Mouse (Mus musculus) Patski (cell line): Measurements from ENCODE around the gene Amhr2. TPM values are rescaled to one million over a fixed set of nuclear protein-coding genes. Genes with fewer than 3 reads are reported as not detected.

Experiments used
- ATAC-seq: fragments of 100-300 bp; one replicate; pipeline ENCODE4 v1.8.0; 2021
- CTCF ChIA-PET: fragments of 350-600 bp; sonication (Branson Sonifier 250); formaldehyde crosslinking; loops from one replicate; lab custom pipeline; 2022; ENCODE audit warnings: inconsistent platforms; lab: Charles Lee
- POLR2A ChIA-PET: fragments of 350-600 bp; sonication (Branson Sonifier 250); formaldehyde crosslinking; loops from one replicate; lab custom pipeline; 2022; ENCODE audit warnings: antibody characterized with exemption, inconsistent platforms; lab: Charles Lee
- DNase-seq: peaks from one replicate; pipeline ENCODE4 v3.0.0-alpha.2; 2011; ENCODE audit warnings: low read depth, low spot score
- H3K27me3 ChIP-seq: fragments of 371-371 bp; one replicate; pipeline ENCODE4 v1.5.1; 2021
- CTCF ChIP-seq: fragments of 100-300 bp; IDR thresholded peaks from one replicate; pipeline ENCODE4 v1.5.1; 2021
- in situ Hi-C: fragments of 300-500 bp; cut with MboI; formaldehyde crosslinking; loops from 3 replicates; pipeline ENCODE4 v1.11.1; 2018; ENCODE audit warnings: low pct_unique_long_range_greater_than_20kb, mixed read lengths
- polyA plus RNA-seq: library from polyadenylated mRNA; unstranded; gene quantifications from one replicate; pipeline ENCODE4 v1.2.3, GENCODE M21; 2021

The Amhr2 gene
- not detected for polyA plus RNA-seq

DNA sequence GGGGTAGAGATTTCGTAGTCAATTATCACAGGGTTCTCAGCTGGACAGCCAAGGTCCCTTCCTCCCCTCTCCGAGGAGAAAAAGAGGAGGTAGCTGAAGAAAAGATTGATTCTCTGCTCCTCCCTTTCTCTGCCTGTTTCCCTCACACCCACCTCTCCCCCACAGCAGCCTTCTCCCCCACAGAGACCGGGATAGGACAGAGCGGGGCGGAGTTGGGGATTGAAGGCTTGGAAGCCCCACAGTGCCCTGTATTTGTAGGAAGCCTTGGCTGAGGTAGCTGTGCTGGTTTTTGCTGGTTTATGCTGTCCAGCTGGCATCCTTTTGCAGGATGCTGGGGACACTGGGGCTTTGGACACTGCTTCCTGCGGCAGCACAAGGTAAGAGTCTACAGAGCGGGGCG lies at the start of gene Amhr2:
Gene Amhr2 (plus strand): TSS at position 222 of the 400 bp plus-strand sequence.
- ChIA-PET CTCF (interaction anchor here (0.9 to 2.0 kb wide), 2 partner anchors 63 to 68 kb away, joined by 4 to 12 read pairs; no protein-coding TSS in a partner anchor), POLR2A (no interaction called here)
- no peaks in the 10 kb centered on the region for H3K27me3 ChIP-seq
- in situ Hi-C loops = no loop called here
- no peak for TF ChIP-seq CTCF
- no peak for DNase-seq
- ATAC-seq = no peak

- POLR2A ChIA-PET = interaction anchor here (1.2 kb wide), 1 partner anchor 8 kb away, joined by 3 read pairs; no protein-coding TSS in a partner anchor
- no peak for DNase-seq
- no peak for ATAC-seq
These were observed 46.5 kb upstream of the Amhr2 start for GRCm38 (mm10) chr15:102398629-102399028.

GRCm38 (mm10) chr15:102399229-102400221 lies 45.6 kb upstream of the Amhr2 start:
- ChIA-PET POLR2A (interaction anchor here (0.7 to 1.2 kb wide), 4 partner anchors 9 to 104 kb away, joined by 3 to 6 read pairs (median 3); no protein-coding TSS in a partner anchor), CTCF (interaction anchor here (1.0 to 3.8 kb wide), 5 partner anchors 17 to 40 kb away, joined by 3 to 14 read pairs (median 4); no protein-coding TSS in a partner anchor)
- ATAC-seq (peak; percentile 82), DNase-seq (no peak)
- in situ Hi-C loops = no loop called here
- no peak for TF ChIP-seq CTCF
- H3K27me3 ChIP-seq = no peaks in the 10 kb centered on the region

More at GRCm38 (mm10) chr15:102398629-102399028, 46.5 kb upstream of the Amhr2 start:
- TF ChIP-seq CTCF = no peak
- CTCF ChIA-PET = interaction anchor here (1.0 to 3.8 kb wide), 2 partner anchors 17 to 22 kb away, joined by 4 to 14 read pairs; no protein-coding TSS in a partner anchor
- in situ Hi-C loops = no loop called here
- no peaks in the 10 kb centered on the region for H3K27me3 ChIP-seq

DNA sequence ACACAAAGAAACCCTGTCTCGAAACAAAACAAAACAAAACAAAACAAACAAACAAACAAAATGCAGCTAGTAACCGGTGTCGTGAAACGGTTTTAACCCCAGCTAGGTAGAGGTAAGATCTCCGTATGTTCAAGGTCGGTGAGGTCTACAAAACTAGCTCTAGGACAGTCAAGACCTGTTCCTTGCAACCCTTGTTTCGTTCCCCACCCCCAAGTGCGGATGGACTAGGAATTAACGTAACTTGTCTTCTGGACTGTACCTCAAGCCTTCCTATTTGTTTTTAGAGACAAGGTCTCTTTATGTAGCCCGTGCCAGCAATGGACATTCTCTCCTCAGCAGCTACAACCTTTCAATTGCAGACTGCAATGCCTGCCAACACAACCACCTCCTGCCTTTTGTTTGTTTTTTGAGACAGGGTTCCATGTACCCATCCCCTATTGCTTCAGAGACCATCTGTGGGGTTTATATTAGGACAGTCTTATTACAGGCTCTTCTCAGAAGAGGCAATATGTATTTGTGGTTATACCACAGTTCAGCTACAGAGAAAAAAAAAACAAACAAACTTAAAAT lies 44.6 kb upstream of the Amhr2 start:
- ChIA-PET CTCF (interaction anchor here (1.1 to 3.8 kb wide), 5 partner anchors 17 to 41 kb away, joined by 3 to 14 read pairs (median 3); no protein-coding TSS in a partner anchor), POLR2A (interaction anchor here (0.9 kb wide), 1 partner anchor 23 kb away, joined by 3 read pairs; no protein-coding TSS in a partner anchor)
- no peak for DNase-seq
- in situ Hi-C loops = no loop called here
- no peak for TF ChIP-seq CTCF
- ATAC-seq = no peak
- H3K27me3 ChIP-seq = no peaks in the 10 kb centered on the region

DNA sequence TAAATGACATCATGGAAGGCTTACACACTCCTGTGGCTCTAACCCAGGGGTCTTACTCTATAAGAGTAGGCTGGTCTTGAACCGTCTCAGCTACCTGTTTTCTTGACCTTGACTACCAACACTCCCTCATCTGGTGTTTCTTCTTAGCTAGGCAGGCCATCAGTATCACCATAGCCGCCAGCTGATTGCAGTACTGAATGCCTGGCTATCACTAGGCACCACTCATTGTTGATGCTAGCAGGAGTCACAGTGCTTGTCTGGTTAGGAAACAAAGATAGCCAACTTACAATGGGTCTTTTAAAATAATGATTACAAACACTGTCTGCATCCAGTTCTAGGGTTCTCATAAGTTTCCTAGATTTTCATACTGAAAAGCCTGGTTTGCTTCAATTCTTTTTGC lies 43.9 kb upstream of the Amhr2 start:
- in situ Hi-C loops = no loop called here
- CTCF ChIA-PET = interaction anchor here (1.1 to 3.8 kb wide), 4 partner anchors 16 to 24 kb away, joined by 3 to 14 read pairs (median 5); no protein-coding TSS in a partner anchor
- H3K27me3 ChIP-seq = no peaks in the 10 kb centered on the region
- no peak for TF ChIP-seq CTCF
- DNase-seq (no peak), ATAC-seq (no peak)
- POLR2A ChIA-PET = interaction anchor here (0.9 kb wide), 1 partner anchor 19 kb away, joined by 6 read pairs; no protein-coding TSS in a partner anchor

DNA sequence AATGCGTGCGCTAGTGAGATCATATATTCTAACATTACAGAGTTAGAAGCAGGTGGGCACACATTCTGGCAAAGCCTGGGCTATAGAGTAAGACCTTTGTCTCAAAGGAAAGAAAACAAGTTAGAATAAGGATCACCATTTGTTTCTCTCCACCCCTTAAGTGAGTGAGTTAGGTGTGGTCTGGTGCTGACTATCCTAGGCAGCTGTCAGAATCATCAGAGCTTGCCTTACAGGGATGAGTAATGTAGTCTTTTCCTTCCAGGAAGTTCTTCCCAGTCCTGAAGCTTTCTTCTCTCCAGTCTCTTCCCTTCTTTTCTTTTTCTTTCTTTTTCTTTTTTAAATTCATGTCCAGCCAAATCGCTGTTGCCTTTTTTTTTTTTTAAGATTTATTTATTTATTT lies 43.0 kb upstream of the Amhr2 start:
- DNase-seq = no peak
- no peak for TF ChIP-seq CTCF
- in situ Hi-C loops = no loop called here
- ATAC-seq = no peak
- POLR2A ChIA-PET = interaction anchor here (0.7 to 0.9 kb wide), 2 partner anchors 20 to 151 kb away, joined by 3 to 6 read pairs; no protein-coding TSS in a partner anchor
- CTCF ChIA-PET = interaction anchor here (1.1 kb wide), 1 partner anchor 9 kb away, joined by 3 read pairs; no protein-coding TSS in a partner anchor
- no peaks in the 10 kb centered on the region for H3K27me3 ChIP-seq

DNA sequence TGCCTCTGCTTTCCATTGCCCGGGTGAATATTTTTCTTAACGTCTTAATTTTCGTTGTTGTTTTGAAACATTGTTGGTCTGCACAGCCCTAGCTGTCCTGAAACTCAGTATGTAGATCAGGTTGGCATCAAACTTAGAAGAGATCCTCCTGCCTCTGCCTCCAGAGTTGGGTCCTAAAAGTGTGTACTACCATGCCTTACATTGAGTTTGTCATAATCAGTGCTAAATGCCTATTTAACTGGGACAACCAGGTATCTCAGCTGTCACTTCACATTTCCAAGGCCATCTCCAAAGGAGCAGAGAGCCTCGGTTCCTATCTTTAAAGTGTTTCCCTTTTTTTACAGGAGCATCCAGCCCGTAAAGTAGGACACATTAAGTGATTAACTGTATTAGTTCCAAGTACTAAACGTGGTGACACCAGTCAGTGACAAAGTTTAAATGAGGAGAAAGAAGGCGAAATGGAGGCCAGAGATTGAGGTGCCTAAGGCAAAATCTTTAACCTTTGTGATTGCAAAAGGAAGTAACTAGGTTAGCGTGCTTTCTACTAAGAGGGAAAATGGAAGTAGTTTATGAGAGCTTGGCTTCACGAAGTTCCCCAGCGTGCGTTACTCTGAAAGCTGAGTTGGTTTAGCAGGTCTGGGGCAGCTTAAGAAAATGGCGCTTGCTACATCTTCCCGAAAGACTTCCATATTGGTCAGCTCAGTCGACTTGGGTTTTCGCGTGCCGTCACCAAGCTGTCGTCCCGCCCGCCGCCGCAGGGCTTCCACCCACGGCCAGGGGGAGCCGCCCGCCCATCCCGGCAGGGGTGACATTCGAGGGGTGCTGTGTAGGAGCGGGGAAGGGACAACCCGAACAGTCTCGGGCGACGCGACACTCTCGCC lies 40.3 kb upstream of the Amhr2 start:
- ChIA-PET POLR2A (interaction anchor here (0.6 to 1.3 kb wide), 4 partner anchors 24 to 78 kb away, joined by 3 to 4 read pairs (median 4); no protein-coding TSS in a partner anchor), CTCF (interaction anchor here (1.0 to 1.8 kb wide), 5 partner anchors 8 to 27 kb away, joined by 3 to 4 read pairs (median 4); no protein-coding TSS in a partner anchor)
- ATAC-seq = no peak
- TF ChIP-seq CTCF = no peak
- H3K27me3 ChIP-seq = no peaks in the 10 kb centered on the region
- in situ Hi-C loops = no loop called here
- no peak for DNase-seq

DNA sequence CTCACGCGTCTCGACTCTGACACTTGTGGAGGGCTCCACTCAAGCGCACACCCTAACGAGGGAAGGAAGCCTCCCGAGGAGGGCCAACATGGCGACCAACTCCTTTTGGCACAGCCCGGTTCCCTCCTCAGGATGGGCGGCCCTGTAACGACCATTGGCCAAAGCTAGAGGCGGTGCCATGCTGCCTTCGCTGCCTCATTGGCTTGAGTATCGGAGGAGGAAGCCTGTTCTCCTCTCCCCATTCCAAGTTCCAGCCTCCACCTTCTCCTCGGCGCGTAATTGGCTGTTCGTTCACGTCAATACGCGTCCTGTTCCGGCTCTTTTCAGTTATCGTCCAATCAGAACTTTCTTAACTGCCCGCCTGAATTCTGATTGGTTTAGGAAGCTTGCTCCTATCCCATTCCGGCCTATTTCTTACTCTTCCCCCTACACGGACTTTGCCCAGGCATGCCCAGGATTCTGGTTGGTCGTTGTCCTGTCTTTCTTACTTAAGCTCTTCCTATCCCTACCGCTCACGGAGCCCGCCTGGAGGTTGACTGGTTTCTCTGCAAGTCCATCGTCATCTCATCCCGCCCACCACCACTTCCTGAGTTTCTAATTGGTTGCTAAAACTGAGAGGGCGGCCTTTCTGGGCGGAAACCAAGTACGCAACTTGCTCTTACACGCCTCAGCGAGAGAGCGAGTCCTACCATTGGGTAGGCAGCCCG lies 39.5 kb upstream of the Amhr2 start, which contains the start of gene Sp1:
Gene Sp1 (plus strand): TSS at position 655 of the 707 bp plus-strand sequence.
- ATAC-seq (peak; percentile 93), DNase-seq (peak; percentile 99)
- H3K27me3 ChIP-seq = no peaks in the 10 kb centered on the region
- ChIA-PET POLR2A (interaction anchor here (1.1 to 1.3 kb wide), 2 partner anchors 29 to 77 kb away, joined by 3 to 4 read pairs; no protein-coding TSS in a partner anchor), CTCF (interaction anchor here (1.0 to 1.8 kb wide), 5 partner anchors 9 to 26 kb away, joined by 3 to 4 read pairs (median 4); no protein-coding TSS in a partner anchor)
- in situ Hi-C loops = no loop called here
- TF ChIP-seq CTCF = no peak
